Mouse (Mus musculus) ES-Bruce4 (cell line): ENCODE measurements at regions not wholly inside any gene's neighbourhood (a gene's known extent, or its start where the extent isn't known, plus 50 kb on each side); places are given as distances from the start of the nearest gene placed in this dataset.

Experiments used
- CTCF ChIP-seq: IDR thresholded peaks from one replicate; pipeline ENCODE4 v1.8.1; 2011; ENCODE audit warnings: low read depth, low read length
- POLR2A ChIP-seq: IDR thresholded peaks from one replicate; pipeline ENCODE4 v1.8.1; 2011; ENCODE audit warnings: low read length; ENCODE audit not compliant: insufficient read depth

DNA sequence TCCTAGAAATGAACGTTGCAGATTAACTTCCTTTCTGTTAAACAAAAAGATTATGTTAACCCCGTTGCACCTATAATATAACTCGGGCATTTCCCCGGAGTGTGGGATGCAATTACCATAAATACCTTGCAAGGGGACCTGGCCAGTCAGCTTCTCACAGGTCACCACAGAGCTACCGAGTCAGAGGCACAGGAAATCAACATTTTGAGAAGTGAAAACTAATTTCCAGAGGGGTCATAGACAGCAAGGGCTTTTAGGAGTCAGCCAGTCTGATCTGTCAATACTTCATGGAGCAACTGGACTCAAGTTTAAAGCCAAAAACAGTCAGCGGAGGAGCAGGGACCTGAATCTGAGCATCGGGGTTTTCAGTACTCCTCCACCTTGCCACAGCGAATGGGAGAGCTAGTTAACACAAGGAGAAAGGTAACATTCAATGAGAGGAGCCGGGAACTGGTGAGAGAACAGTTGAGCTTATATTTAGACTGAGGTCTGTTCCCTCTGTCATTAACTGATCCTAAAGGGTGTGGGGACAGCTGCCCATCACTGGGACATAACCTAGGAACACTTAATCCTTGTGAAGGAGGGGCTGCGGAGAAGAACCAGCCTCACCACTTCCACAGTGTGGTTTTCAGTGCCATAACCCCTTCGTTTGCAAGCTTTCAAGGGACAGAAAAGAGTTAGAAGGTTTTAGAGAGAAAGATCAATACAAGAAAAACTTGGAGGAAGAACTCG lies 105.9 kb downstream of the Nufip1 start:
- TF ChIP-seq CTCF, result no peak
- no peak for TF ChIP-seq POLR2A
